Mouse (Mus musculus) monocyte, adult 5-6 weeks (primary cell): Measurements from ENCODE around the gene Adarb1. TPM values are rescaled to one million over a fixed set of nuclear protein-coding genes. Genes with fewer than 3 reads are reported as not detected.

ENCODE experiments used
- ATAC-seq: fragments of 153-309, 156-312 bp; replicated peaks from 2 replicates; pipeline ENCODE4 v1.8.0; 2017; ENCODE audit warnings: mild to moderate bottlenecking; ENCODE audit not compliant: low TSS enrichment, insufficient number of reproducible peaks, severe bottlenecking, poor library complexity, low FRiP score
- total RNA-seq: library from RNA; stranded (forward); fragments of 200-1000, 200-491, 200-594 nt; gene quantifications from 3 replicates; pipeline ENCODE4 v1.2.3, GENCODE M21; 2017

Gene Adarb1
- total RNA-seq, 1 experiment from 2014 or later = 0.38 TPM

GRCm38 (mm10) chr10:77251784-77252539, 166.1 kb downstream of the Adarb1 start:
- no peak for ATAC-seq

GRCm38 (mm10) chr10:77251223-77251783, 166.8 kb downstream of the Adarb1 start:
- ATAC-seq = no peak

GRCm38 (mm10) chr10:77247707-77248106, 170.4 kb downstream of the Adarb1 start:
- ATAC-seq = no peak

- no peak for ATAC-seq
Observed at GRCm38 (mm10) chr10:77247048-77247447, 171.0 kb downstream of the Adarb1 start.

- no peak for ATAC-seq
Observed at GRCm38 (mm10) chr10:77244777-77245176, 173.3 kb downstream of the Adarb1 start.

- ATAC-seq = no peak
Observed at GRCm38 (mm10) chr10:77243572-77244161, 174.4 kb downstream of the Adarb1 start.

GRCm38 (mm10) chr10:77242871-77243270, 175.2 kb downstream of the Adarb1 start:
- ATAC-seq = no peak

- ATAC-seq = no peak
Observed at GRCm38 (mm10) chr10:77242396-77242795, 175.7 kb downstream of the Adarb1 start.

GRCm38 (mm10) chr10:77240764-77241163, 177.3 kb downstream of the Adarb1 start:
- ATAC-seq = no peak

Other genes starting within 250 kb of the Adarb1 start
- gene Pofut2, start 159.1 kb downstream of the Adarb1 start, total RNA-seq = 16.3 to 29.2 TPM (median 21.8 TPM) in 3 replicates
- gene Fam207a, start 97.5 kb upstream of the Adarb1 start, total RNA-seq = 24.9 to 35.4 TPM (median 27.8 TPM) in 3 replicates
- 1,034 to 1,189 TPM (median 1,065 TPM) in 3 replicates for gene Itgb2, start 112.0 kb upstream of the Adarb1 start, total RNA-seq
- gene Pttg1ip, start 163.4 kb upstream of the Adarb1 start, total RNA-seq = 79.9 to 128 TPM (median 104 TPM) in 3 replicates
- 84.2 to 128 TPM (median 126 TPM) in 3 replicates for gene Sumo3, start 187.8 kb upstream of the Adarb1 start, total RNA-seq
- 1.7 to 5.5 TPM in 2 of 3 replicates, not detected in the other for gene Gm49325, start 187.9 kb upstream of the Adarb1 start, total RNA-seq
- 60.6 to 127 TPM (median 70.3 TPM) in 3 replicates for gene Ube2g2, start 204.0 kb upstream of the Adarb1 start, total RNA-seq